Mouse (Mus musculus) cerebellum, adult (tissue): Measurements from ENCODE around the gene Igf2bp1.

Experiments
- ATAC-seq: cut with Nextera tagmentation; 2 replicates; pipeline ENCODE4 v1.9.2; 2017; ENCODE audit warnings: mild to moderate bottlenecking, moderate library complexity, mixed read lengths; ENCODE audit not compliant: insufficient number of reproducible peaks, low FRiP score, low TSS enrichment

Igf2bp1 gene

DNA sequence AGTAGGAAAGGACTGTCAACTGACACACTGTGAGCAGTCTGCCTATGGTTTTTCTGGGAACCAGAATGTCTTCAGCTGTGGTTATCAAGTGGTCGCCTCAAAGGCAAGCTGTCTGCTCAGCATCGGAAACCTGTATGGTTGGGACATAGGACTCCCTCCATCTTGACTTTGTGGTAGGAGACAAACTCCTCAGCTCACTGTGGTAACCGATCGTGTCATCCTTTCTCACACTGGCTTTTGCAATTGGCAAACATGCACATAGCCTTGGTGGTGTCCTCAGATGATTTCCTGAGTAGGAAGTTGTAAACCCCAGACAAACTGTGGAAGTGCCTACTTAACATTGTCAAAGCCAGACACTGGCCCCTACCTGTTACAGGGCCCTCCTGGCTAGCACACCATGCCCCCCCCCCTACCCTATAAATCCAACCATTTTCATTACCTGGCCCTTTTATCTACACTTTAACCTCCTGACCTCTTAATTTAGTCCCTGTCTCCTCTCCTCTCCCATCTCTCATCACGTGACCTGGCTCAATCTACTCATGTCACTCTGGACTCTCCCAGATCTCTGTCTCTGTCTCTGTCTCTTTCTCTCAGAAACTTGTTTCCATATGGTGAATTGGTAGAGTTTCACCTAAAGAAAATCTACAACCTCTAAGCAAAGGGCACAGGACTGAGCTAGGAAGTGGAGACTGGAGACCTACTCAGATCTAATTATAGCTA lies 97.8 kb downstream of the Igf2bp1 start:
- no peak for ATAC-seq
